Mouse (Mus musculus) CH12.LX (cell line): ENCODE measurements around the gene Sema3c.

Experiments used
- CTCF ChIP-seq, 2 experiments: IDR thresholded peaks in 1 of 2; conservative IDR thresholded peaks in 1 of 2; 2 replicates each; pipeline ENCODE4 v1.5.1; 2011 to 2012; ENCODE audit warnings: low read depth in 2 of 2, low read length in 2 of 2, improper control_type of control experiment in 1 of 2, inconsistent platforms in 1 of 2, mild to moderate bottlenecking in 1 of 2, moderate library complexity in 1 of 2
- JUND ChIP-seq: conservative IDR thresholded peaks from 2 replicates; pipeline ENCODE4 v1.6.1; 2011; ENCODE audit warnings: low read depth, low read length, improper control_type of control experiment
- MXI1 ChIP-seq: IDR thresholded peaks from 2 replicates; pipeline ENCODE4 v1.6.1; 2011; ENCODE audit warnings: mild to moderate bottlenecking, low read depth, low read length, improper control_type of control experiment
- RCOR1 ChIP-seq: conservative IDR thresholded peaks from 2 replicates; pipeline ENCODE4 v1.6.1; 2012; ENCODE audit warnings: low read depth, mild to moderate bottlenecking, inconsistent platforms, low read length, improper control_type of control experiment
- ZNF384 ChIP-seq: IDR thresholded peaks from 2 replicates; pipeline ENCODE4 v1.6.1; 2012; ENCODE audit warnings: low read depth, low read length, improper control_type of control experiment, inconsistent platforms

DNA sequence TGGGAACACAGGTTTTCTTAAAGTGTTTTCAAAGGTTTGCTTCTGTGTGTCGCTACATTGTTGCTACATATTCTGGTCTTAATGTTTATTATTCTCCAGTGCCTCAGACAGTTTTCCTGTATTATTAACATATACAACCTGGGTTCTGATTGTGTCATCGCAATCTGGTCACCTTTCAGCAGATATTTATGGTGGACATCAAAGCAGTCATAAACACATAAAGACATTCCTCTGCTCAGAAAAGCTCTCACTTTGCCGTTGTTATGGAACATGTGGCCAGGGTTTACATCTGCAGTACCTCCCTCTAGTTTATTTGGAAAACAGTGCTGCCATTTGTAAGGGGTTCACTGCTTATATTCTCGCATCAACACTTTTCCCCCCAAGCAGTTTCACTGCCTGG is 27.6 kb downstream of the Sema3c start:
- TF ChIP-seq MXI1 (no peak), ZNF384 (no peak), JUND (no peak), CTCF (conservative IDR thresholded peaks at IDR 0.05 in 1 of 2, IDR thresholded peaks at IDR 0.05 in 1 of 2; ENCODE audit: low read depth in 2 of 2, low read length in 2 of 2) (no peak), RCOR1 (no peak)
